Mouse (Mus musculus): Measurements from ENCODE around the gene Ptprb.

Gene Ptprb

DNA sequence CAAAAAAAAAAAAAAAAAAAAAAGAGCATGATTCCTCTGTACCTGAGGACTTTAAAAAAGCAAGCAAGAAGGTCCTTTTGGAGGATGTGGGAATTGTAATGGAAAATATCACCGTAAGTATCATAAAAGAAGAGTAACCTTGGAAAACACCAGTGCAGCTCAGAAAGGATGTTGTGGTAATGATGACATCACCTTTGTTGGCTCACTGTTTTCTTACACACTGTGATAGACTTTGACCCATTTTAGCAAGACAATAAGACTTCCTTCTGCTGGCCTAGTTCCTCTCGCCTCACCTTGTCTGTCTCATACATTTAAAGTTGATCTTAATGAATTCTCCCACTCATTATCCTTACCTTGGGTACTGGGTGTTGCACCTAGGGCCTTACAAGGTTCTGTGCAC is 147.2 kb downstream of the Ptprb start:
- DNase-seq (ENCODE audit: low spot score): no peak

DNA sequence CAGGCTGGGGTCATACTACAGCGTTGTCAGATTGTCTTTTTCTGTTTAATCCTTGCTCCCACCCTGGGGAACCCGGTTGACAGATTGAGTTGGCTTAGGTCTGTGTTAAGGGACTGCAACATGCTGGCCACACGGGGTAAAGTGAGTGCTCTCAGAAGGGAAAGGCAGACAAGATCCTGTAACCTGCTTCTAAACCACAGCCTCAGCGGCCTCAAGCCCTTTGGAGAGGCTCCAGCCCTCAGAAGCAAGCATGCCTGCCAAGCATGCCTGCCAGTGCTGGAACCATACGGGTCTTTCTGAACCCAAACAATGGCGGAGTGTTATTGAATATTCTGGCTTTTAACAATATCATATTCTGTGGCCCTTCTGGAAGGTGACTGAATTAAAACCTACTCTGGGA is 149.6 kb downstream of the Ptprb start:
- DNase-seq (ENCODE audit: low spot score): no peak

- DNase-seq (ENCODE audit: low spot score): no peak
These were observed 150.9 kb downstream of the Ptprb start for GRCm38 (mm10) chr10:116426176-116426575.

GRCm38 (mm10) chr10:116428026-116428780 is 152.9 kb downstream of the Ptprb start:
- DNase-seq (ENCODE audit: low spot score): no peak

DNA sequence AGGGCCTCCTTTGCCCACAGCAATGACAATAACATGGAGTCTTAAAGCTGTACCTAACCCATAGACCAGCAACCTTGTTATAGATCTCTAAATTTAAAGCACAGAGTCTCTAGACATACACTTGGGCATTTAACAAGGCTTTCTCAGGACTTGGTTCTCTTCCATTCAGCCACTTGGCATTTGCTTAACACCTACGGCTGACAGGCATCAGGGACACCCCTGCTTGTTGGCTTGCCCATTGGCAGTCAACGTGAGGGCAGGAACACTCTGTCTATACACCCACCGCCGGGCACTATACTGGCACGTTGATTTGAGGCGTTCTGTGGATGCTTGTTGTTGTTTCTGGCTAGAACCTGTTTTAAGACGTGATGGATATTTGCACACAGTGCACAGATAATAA is 157.1 kb downstream of the Ptprb start:
- DNase-seq (ENCODE audit: low spot score): no peak

GRCm38 (mm10) chr10:116435455-116435854 is 160.1 kb downstream of the Ptprb start:
- no peak for DNase-seq (ENCODE audit: low spot score)
